ENCODE assay signal across 12 mouse cellular contexts in the genomic region with DNA sequence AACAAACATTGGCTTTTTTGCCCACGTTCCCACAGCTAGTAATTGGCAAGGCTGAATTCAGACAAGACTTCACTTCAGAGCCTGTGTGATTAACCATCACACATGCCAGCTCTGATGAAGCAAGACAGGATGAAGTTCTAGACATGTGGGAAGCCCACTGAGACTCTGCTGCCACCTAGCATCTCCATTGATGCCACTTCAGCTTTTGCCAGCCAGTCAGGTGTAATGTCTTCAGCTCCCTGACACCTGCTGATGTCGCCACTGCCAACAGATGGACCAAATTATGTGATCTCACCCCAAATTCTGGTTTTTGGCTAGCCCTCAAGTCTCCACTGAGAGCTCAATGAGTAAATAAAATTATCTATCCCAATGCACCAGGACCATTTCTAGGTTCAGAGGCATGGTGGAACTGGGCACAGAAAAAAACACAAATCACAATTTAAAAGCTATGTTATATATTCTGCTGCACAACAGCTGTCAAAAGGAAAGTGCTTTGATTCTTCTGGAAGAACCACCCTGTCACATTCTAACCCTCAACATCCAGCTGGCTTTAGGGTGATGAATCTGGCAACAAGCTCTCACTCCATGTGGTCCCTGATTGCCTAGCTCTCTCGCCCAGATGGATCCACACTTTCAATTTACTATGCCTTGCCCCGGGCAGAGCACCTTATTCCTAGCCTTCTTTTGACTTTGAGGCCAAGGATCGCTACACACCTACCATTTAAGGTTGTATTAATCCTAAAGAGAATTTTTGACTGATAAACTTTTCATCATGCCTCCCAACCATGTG.
A peak's percentile ranks its signal among the peaks of the same experiment; 100 is the strongest.
DNase-seq lines count a peak whose midpoint lies in the region; ATAC-seq and TF ChIP-seq lines count a peak whose summit lies in the region.
"Had no signal": no experiment of that assay in that cellular context is flagged by ENCODE, and none has a peak within 500 bp of the region (broad histone marks: within the 10 kb centered on the region; RNA-seq: fewer than 3 reads in every experiment).

No protein-coding gene starts in this region.

- no peaks in the 10 kb centered on the region for H3K36me3 ChIP-seq in forebrain, postnatal 0 days (ENCODE audit: insufficient read depth)
- H3K36me3 ChIP-seq: liver, embryonic 12.5 days had no signal

- H3K27ac ChIP-seq in forebrain, postnatal 0 days (ENCODE audit: low read depth, low read length), result no peak overlapping the region
- H3K27ac ChIP-seq: liver, embryonic 12.5 days had no signal

- H3K9me3 ChIP-seq in forebrain, postnatal 0 days (ENCODE audit: low read length), result no peaks in the 10 kb centered on the region
- H3K9me3 ChIP-seq: liver, embryonic 12.5 days had no signal

- H3K4me3 ChIP-seq in forebrain, postnatal 0 days (ENCODE audit: low read depth, low read length), result no peak overlapping the region
- H3K4me3 ChIP-seq: liver, embryonic 12.5 days; myocyte had no signal

- peak; percentile 37 for TF ChIP-seq CTCF in forebrain, postnatal 0 days (IDR thresholded peaks at IDR 0.05; ENCODE audit: low read depth)

- no peak overlapping the region for H3K9ac ChIP-seq in forebrain, postnatal 0 days
- H3K9ac ChIP-seq: liver, embryonic 12.5 days had no signal

- ATAC-seq in forebrain, postnatal 0 days, result peak; percentile 42
- ATAC-seq: inflammation-experienced regulatory T-cells, adult 6 months; liver, embryonic 12.5 days had no signal

- 59% methylated on average over 5 of the region's 5 CpGs for WGBS in forebrain, postnatal 0 days

- peak; percentile 41 to 44 for DNase-seq in adrenal gland, postnatal 36 days
- DNase-seq in adrenal gland, postnatal 4 days (ENCODE audit: low spot score in 2 of 2), result no peak
- peak; percentile 29 for DNase-seq in kidney, postnatal 14 days
- DNase-seq in kidney, adult 18-20 months, result no peak
- DNase-seq in Muller cell, postnatal 12 days (ENCODE audit: inconsistent ontology term), result peak; percentile 77
- DNase-seq in forebrain, postnatal 0 days, result peak; percentile 31
- no peak for DNase-seq in embryo, embryonic 10 days (ENCODE audit: low spot score)
- DNase-seq in urinary bladder, adult 2 months (ENCODE audit: low spot score), result no peak
- DNase-seq: gastrocnemius, postnatal 10 days had no signal

- H3K4me2 ChIP-seq in forebrain, postnatal 0 days (ENCODE audit: low read depth), result no peak overlapping the region
- H3K4me2 ChIP-seq: liver, embryonic 12.5 days had no signal

- no peaks in the 10 kb centered on the region for H3K4me1 ChIP-seq in forebrain, postnatal 0 days (ENCODE audit: insufficient read depth)
- H3K4me1 ChIP-seq: liver, embryonic 12.5 days had no signal

- no peaks in the 10 kb centered on the region for H3K27me3 ChIP-seq in forebrain, postnatal 0 days (ENCODE audit: insufficient read depth, low read length)
- H3K27me3 ChIP-seq: liver, embryonic 12.5 days had no signal

Comparison
In these comparisons a context has a peak if more than half of its experiments do, and no peak if none do; other contexts are left out.
1. DNase-seq: peak in adrenal gland, postnatal 36 days (2 of 2), kidney, postnatal 14 days (single experiment), Muller cell, postnatal 12 days (single experiment) and forebrain, postnatal 0 days (single experiment); none in adrenal gland, postnatal 4 days (0 of 2), kidney, adult 18-20 months (single experiment), embryo, embryonic 10 days (single experiment) and urinary bladder, adult 2 months (single experiment).